11 mouse cellular contexts compared by ENCODE assay signal in the genomic region with DNA sequence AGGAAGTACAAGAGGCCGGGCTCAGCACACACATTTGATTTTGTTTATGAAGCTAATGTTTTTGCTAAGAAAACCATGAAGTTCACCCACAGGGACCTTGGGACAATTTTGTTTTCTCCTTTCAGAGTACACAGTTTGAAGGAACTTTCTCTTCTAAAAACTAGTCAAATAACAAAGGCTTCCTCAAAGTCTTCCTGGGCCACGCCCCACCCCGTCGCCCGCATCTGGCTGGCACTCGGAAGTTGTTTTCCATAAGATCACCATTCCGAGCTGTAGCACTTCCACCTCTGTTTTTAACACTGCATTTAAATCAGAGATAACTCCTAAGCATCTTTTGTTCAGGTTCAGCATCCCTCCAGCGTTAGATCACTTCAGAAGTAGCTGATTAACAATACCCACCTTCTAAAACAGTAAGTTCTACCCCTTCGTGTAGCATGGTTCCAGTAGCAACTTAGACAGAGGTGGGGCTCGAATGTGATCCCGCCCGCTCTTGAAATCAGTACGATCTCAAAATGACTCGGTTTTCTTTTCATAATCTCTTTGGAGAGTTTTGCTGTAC. TPM values are rescaled to one million over a fixed set of nuclear protein-coding genes. Genes with fewer than 3 reads are reported as not detected.
DNase-seq lines count a peak whose midpoint lies in the region; ATAC-seq lines count a peak whose summit lies in the region.
"Had no signal": no experiment of that assay in that cellular context is flagged by ENCODE, and none has a peak within 500 bp of the region (broad histone marks: within the 10 kb centered on the region; RNA-seq: fewer than 3 reads in every experiment).

No protein-coding gene starts in this region.

- peak overlapping the region; percentile 38; the same call in 1 of the 2 replicates for H3K9ac ChIP-seq in heart, embryonic 13.5 days
- H3K9ac ChIP-seq in limb, embryonic 12.5 days (replicated peaks): no peak overlapping the region

- peak overlapping the region; percentile 66 for H3K4me2 ChIP-seq in heart, embryonic 13.5 days
- peak overlapping the region; percentile 54 for H3K4me2 ChIP-seq in limb, embryonic 12.5 days

- DNase-seq in heart, adult 9 months (ENCODE audit: low spot score in 2 of 2): no peak
- DNase-seq in thymus, postnatal 25 days: peak; percentile 30
- DNase-seq in thymus, postnatal 0 days (ENCODE audit: low spot score): no peak
- no peak for DNase-seq in left cerebral cortex, postnatal 14 days (ENCODE audit: low spot score in 2 of 2)
- DNase-seq in MN1 (ENCODE audit: low spot score): no peak
- DNase-seq in left cerebral cortex, adult 18-20 months (ENCODE audit: low spot score in 2 of 2): no peak
- DNase-seq: right cerebral cortex, adult 18-20 months had no signal

- ATAC-seq in heart, embryonic 13.5 days (ENCODE audit: extremely low read depth, insufficient number of reproducible peaks, low FRiP score, low TSS enrichment): no peak
- no peak for ATAC-seq in limb, embryonic 12.5 days (ENCODE audit: insufficient number of reproducible peaks, insufficient read depth, low FRiP score, low TSS enrichment, low read depth)

- peaks cover 2% of the 10 kb centered on the region; the same call in 1 of the 2 replicates for H3K9me3 ChIP-seq in heart, embryonic 13.5 days
- H3K9me3 ChIP-seq in limb, embryonic 12.5 days: no peaks in the 10 kb centered on the region

- H3K4me3 ChIP-seq in heart, embryonic 13.5 days: peak overlapping the region; percentile 28
- peak overlapping the region; percentile 7; the same call in 1 of the 2 replicates for H3K4me3 ChIP-seq in limb, embryonic 12.5 days (replicated peaks)

- intact Hi-C loops in left cerebral cortex, postnatal 14 days (cut with DNase I): no loop called here

- H3K27me3 ChIP-seq in heart, embryonic 13.5 days (replicated peaks): peaks cover 32% of the 10 kb centered on the region
- H3K27me3 ChIP-seq in limb, embryonic 12.5 days: peaks cover 13% of the 10 kb centered on the region

- H3K27ac ChIP-seq in heart, embryonic 13.5 days (replicated peaks): no peak overlapping the region
- no peak overlapping the region for H3K27ac ChIP-seq in limb, embryonic 12.5 days
- H3K27ac ChIP-seq: macrophage had no signal

- peaks cover 27% of the 10 kb centered on the region for H3K4me1 ChIP-seq in heart, embryonic 13.5 days
- peaks cover 37% of the 10 kb centered on the region for H3K4me1 ChIP-seq in limb, embryonic 12.5 days (replicated peaks)

- WGBS in heart, embryonic 13.5 days: 2% methylated on average over 14 of the region's 14 CpGs
- WGBS in limb, embryonic 12.5 days: 3% methylated on average over 14 of the region's 14 CpGs

- no peaks in the 10 kb centered on the region for H3K36me3 ChIP-seq in heart, embryonic 13.5 days
- no peaks in the 10 kb centered on the region for H3K36me3 ChIP-seq in limb, embryonic 12.5 days
- H3K36me3 ChIP-seq: G1E had no signal

RNA-seq across cellular contexts. Expression of a gene that starts 9.7 kb away (rescaled TPM):
- 1.5 and 2.0 TPM in 2 replicates for polyA plus RNA-seq in heart, embryonic 13.5 days (2015; fragmentation: Nextera tagmentation; extraction: Ambion mirVana)
- polyA plus RNA-seq in thymus, postnatal 0 days (2015; fragmentation: Nextera tagmentation; extraction: Ambion mirVana): 3.6 TPM in 2 replicates
- 19.6 and 20.2 TPM in 2 replicates for polyA plus RNA-seq in limb, embryonic 12.5 days (2016; fragmentation: Nextera tagmentation; extraction: Ambion mirVana)
- total RNA-seq in left cerebral cortex, postnatal 14 days (2021): 10 to 100 TPM; 30.4 to 41.8 TPM
- total RNA-seq in left cerebral cortex, adult 18-20 months (2021): 10 to 100 TPM; 35.0 to 35.3 TPM
- total RNA-seq: G1E had no signal
- polyA plus RNA-seq: G1E, macrophage had no signal
